Mouse (Mus musculus): ENCODE measurements at regions not wholly inside any gene's neighbourhood (a gene's known extent, or its start where the extent isn't known, plus 50 kb on each side); places are given as distances from the start of the nearest gene placed in this dataset.

DNA sequence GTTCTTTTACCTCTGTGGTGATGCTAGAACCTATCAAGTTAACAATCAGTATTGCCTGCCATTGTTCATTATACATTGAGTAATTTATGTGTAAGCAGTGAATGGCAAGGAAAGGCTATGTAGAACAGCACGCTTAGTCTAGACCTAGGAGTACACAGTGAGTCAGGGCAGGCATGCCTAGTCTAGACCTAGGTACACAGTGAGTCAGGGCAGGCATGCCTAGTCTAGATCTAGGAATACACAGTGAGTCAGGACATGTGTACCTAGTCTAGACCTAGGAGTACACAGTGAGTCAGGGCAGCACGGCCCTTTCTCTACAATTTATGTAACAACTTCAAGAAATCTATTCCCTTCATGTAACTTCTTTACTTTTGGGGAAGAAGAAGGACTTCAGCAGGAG is 347.2 kb downstream of the Tmem232 start:
- Histone ChIP-seq H3K4me2 (no peak overlapping the region), H3K27me3 (replicated peaks) (no peaks in the 10 kb centered on the region), H3K9me3 (replicated peaks) (no peaks in the 10 kb centered on the region), H3K27ac (replicated peaks) (no peak overlapping the region), H3K36me3 (no peaks in the 10 kb centered on the region), H3K4me1 (no peaks in the 10 kb centered on the region), H3K4me3 (replicated peaks) (no peak overlapping the region), H3K9ac (replicated peaks) (no peak overlapping the region)
- no peak for ATAC-seq (ENCODE audit: low FRiP score)
- WGBS: 79% methylated on average over 2 of the region's 2 CpGs

GRCm38 (mm10) chr17:65192432-65193059 is 348.0 kb downstream of the Tmem232 start:
- H3K4me3 ChIP-seq (replicated peaks): no peak overlapping the region
- no peaks in the 10 kb centered on the region for H3K4me1 ChIP-seq
- H3K27me3 ChIP-seq (replicated peaks): no peaks in the 10 kb centered on the region
- no peaks in the 10 kb centered on the region for H3K36me3 ChIP-seq
- ATAC-seq (ENCODE audit: low FRiP score): peak; percentile 57; the same call in 1 of the 2 replicates
- no peak overlapping the region for H3K27ac ChIP-seq (replicated peaks)
- no peak overlapping the region for H3K4me2 ChIP-seq
- H3K9ac ChIP-seq (replicated peaks): no peak overlapping the region
- WGBS: 60% methylated on average over 12 of the region's 12 CpGs
- no peaks in the 10 kb centered on the region for H3K9me3 ChIP-seq (replicated peaks)

DNA sequence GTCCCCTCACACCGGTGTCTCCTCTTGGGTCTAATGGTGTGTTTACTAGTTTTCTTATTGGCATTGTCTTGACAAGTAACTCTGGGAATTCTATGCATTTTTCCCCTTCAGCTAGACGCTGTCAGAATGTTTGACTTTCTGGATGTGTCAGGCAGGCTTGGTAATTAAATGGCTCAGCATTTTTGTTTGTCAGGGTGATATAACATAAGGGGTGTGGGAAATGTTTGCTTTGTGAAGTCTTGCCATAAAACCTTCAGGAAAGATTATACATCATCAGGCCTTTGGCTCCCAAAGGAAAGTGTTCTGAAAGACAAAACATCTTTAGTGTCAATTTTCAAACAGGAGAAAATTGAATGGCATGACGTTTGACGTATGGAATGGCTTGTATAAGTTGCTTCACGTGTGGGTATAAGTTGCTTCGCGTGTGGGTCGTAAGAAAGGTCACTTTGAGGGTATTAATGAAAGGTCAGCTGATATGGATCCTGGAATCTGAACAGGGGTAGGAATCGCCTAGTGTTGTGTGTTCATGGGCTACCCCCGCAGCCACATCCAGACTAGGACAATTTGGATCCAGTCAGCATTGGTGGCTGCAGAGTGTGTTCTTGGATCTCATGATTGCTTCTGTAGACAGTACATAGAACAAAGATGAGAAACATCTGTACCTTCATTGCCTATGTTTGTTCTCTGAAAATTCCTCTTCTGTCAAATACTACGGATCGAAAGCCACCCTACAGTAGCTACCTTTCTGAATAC is 349.6 kb downstream of the Tmem232 start:
- no peaks in the 10 kb centered on the region for H3K4me1 ChIP-seq
- no peak overlapping the region for H3K4me2 ChIP-seq
- no peak overlapping the region for H3K27ac ChIP-seq (replicated peaks)
- H3K9me3 ChIP-seq (replicated peaks): no peaks in the 10 kb centered on the region
- H3K27me3 ChIP-seq (replicated peaks): no peaks in the 10 kb centered on the region
- no peak overlapping the region for H3K9ac ChIP-seq (replicated peaks)
- WGBS: 77% methylated on average over 12 of the region's 12 CpGs
- no peak overlapping the region for H3K4me3 ChIP-seq (replicated peaks)
- no peaks in the 10 kb centered on the region for H3K36me3 ChIP-seq
- ATAC-seq (ENCODE audit: low FRiP score): no peak

GRCm38 (mm10) chr17:65181164-65181563 is 345.3 kb upstream of the 4930583I09Rik start:
- ATAC-seq (ENCODE audit: low FRiP score): no peak
- no peaks in the 10 kb centered on the region for H3K36me3 ChIP-seq
- 69% methylated on average over 4 of the region's 4 CpGs for WGBS

DNA sequence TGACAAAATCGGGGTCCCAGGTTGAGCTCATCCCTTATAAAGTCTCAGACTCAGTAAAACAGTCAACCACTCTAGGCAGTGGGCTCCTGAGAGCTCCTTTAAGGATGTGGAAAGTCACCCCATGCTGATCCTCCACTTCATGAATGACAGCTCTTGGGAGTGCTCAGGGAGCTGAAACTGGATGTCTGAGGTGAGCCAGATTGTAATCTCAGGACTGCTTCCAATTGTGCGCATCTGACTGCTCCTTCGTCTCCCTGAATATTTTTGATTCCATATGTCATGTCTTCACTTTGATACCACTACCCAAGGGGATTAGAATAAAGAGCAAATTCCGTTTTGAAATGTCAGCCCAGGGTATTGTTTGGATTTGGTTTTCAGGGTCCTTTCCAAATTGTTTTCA is 339.9 kb upstream of the 4930583I09Rik start:
- ATAC-seq (ENCODE audit: low FRiP score): no peak
- no peaks in the 10 kb centered on the region for H3K27me3 ChIP-seq (replicated peaks)
- WGBS: 76% methylated on average over 4 of the region's 4 CpGs
- no peak overlapping the region for H3K27ac ChIP-seq (replicated peaks)
- H3K4me2 ChIP-seq: no peak overlapping the region
- no peak overlapping the region for H3K4me3 ChIP-seq (replicated peaks)
- H3K9ac ChIP-seq (replicated peaks): no peak overlapping the region
- no peaks in the 10 kb centered on the region for H3K9me3 ChIP-seq (replicated peaks)
- peaks cover 10% of the 10 kb centered on the region; the same call in 1 of the 2 replicates for H3K4me1 ChIP-seq
- no peaks in the 10 kb centered on the region for H3K36me3 ChIP-seq

More at GRCm38 (mm10) chr17:65181164-65181563, 345.3 kb upstream of the 4930583I09Rik start:
- no peak overlapping the region for H3K4me3 ChIP-seq (replicated peaks)
- H3K4me1 ChIP-seq: peaks cover 10% of the 10 kb centered on the region; the same call in 1 of the 2 replicates
- no peak overlapping the region for H3K9ac ChIP-seq (replicated peaks)
- H3K9me3 ChIP-seq (replicated peaks): no peaks in the 10 kb centered on the region
- no peak overlapping the region for H3K27ac ChIP-seq (replicated peaks)
- no peak overlapping the region for H3K4me2 ChIP-seq
- H3K27me3 ChIP-seq (replicated peaks): no peaks in the 10 kb centered on the region

DNA sequence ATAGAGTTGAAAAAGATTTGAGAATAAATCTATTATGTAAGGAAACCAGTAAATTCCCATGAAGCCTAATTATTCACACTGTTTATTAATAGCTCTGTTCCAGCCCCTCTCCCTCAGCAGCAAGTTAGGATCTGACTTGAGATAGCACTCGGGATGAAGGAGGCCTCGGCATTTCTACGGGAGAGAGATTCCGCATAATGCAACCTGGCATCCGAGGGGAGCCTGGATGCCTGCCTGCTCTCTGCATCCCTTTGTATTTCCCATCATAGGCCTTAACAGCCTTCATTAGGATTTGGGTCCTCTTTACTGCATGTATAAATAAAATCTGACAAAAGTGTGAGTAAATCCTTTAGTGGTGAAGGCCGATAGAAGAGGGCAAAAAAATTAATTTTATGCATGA is 338.2 kb upstream of the 4930583I09Rik start:
- no peaks in the 10 kb centered on the region for H3K36me3 ChIP-seq
- H3K9ac ChIP-seq (replicated peaks): no peak overlapping the region
- H3K27me3 ChIP-seq (replicated peaks): no peaks in the 10 kb centered on the region
- no peak overlapping the region for H3K4me3 ChIP-seq (replicated peaks)
- H3K4me2 ChIP-seq: no peak overlapping the region
- no peak for ATAC-seq (ENCODE audit: low FRiP score)
- 76% methylated on average over 6 of the region's 6 CpGs for WGBS
- H3K9me3 ChIP-seq (replicated peaks): no peaks in the 10 kb centered on the region
- H3K27ac ChIP-seq (replicated peaks): no peak overlapping the region
- H3K4me1 ChIP-seq: peaks cover 1% of the 10 kb centered on the region; the same call in 1 of the 2 replicates

DNA sequence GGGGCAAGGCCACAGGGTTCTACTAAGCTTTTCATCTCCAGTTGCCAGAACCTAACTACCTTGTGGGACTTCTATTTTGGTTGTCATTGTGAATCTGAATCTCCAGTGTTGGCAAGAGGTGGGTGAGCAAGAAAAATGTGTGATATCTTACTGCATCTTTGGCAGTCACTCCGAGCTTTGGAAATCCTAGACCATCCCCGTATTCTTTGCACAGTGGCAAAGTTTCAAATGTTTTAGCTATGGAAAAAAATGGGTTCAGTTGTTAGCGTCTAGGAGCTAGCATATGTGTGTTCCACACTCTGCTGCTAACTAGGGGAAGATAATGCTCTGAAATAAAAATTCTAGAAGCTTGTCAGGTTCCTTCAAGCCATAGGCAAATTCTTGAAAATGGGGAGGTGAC is 337.4 kb upstream of the 4930583I09Rik start:
- Histone ChIP-seq H3K27me3 (replicated peaks) (no peaks in the 10 kb centered on the region), H3K4me3 (replicated peaks) (no peak overlapping the region), H3K4me2 (no peak overlapping the region), H3K4me1 (no peaks in the 10 kb centered on the region), H3K27ac (replicated peaks) (no peak overlapping the region), H3K9ac (replicated peaks) (no peak overlapping the region), H3K9me3 (replicated peaks) (no peaks in the 10 kb centered on the region), H3K36me3 (no peaks in the 10 kb centered on the region)
- ATAC-seq (ENCODE audit: low FRiP score): no peak
- WGBS: 93% methylated on average over 3 of the region's 3 CpGs

GRCm38 (mm10) chr17:65170691-65171090 is 334.8 kb upstream of the 4930583I09Rik start:
- Histone ChIP-seq H3K9me3 (replicated peaks) (no peaks in the 10 kb centered on the region), H3K4me1 (no peaks in the 10 kb centered on the region), H3K4me3 (replicated peaks) (no peak overlapping the region), H3K9ac (replicated peaks) (no peak overlapping the region), H3K27ac (replicated peaks) (peak overlapping the region; percentile 61), H3K36me3 (no peaks in the 10 kb centered on the region), H3K4me2 (no peak overlapping the region), H3K27me3 (replicated peaks) (no peaks in the 10 kb centered on the region)
- 55% methylated on average over 4 of the region's 4 CpGs for WGBS
- no peak; the same call in 1 of the 2 replicates for ATAC-seq (ENCODE audit: low FRiP score)

DNA sequence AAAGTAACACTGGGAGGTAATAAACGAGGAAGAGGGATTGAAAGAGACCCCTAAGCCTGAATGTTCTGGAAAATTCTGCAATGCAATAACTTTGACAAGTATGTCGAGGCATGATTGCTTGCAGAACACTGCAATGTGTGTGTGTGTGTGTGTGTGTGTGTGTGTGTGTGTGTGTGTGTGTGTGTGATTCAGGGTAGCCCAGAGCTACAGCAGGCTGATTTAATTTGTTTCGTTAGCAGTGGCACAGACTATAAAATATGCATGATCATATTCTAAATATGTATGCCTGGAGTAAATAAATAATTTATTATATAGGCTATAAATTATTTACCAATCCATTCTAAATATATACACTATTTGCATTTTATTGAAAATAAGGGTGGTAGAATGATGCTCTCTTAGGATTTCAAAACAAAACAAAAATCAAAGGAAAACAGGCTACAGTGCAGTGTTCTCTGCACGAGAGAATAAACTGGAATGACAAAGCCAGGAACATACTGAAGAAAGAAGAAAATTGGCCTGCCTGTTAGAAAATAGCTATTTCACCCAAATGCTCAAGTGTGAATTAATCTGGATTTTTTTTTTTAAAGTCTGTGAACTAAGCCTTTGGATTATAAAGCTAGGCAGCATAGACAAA is 334.2 kb upstream of the 4930583I09Rik start:
- Histone ChIP-seq H3K4me1 (no peaks in the 10 kb centered on the region), H3K9ac (replicated peaks) (no peak overlapping the region), H3K36me3 (no peaks in the 10 kb centered on the region), H3K27ac (replicated peaks) (no peak overlapping the region), H3K9me3 (replicated peaks) (no peaks in the 10 kb centered on the region), H3K27me3 (replicated peaks) (no peaks in the 10 kb centered on the region), H3K4me2 (no peak overlapping the region), H3K4me3 (replicated peaks) (no peak overlapping the region)
- no peak for ATAC-seq (ENCODE audit: low FRiP score)
- 56% methylated on average over 4 of the region's 4 CpGs for WGBS

DNA sequence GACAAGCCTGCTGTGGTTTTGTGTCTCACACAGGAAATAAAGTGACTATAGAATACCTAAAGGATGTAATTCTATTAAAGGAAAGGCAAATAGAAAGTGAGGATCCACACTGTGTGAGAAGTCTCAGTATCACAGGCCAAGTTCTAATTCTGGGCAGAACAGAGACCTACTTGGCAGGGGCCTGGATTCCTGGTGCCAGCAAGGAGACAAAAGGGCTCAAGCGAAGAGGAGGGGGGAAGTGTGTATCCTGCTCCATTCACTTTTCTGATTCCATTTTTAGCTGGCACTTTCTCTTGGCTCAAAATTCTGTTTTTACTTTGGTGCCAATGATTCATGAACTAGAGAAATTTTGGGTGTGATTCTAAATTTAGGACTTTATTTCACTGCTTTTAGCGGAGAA is 310.5 kb upstream of the 4930583I09Rik start:
- H3K9me3 ChIP-seq (replicated peaks): 0 out of 2 replicates have a peak, but pooled peaks cover 9% of the 10 kb centered on the region
- no peak for ATAC-seq (ENCODE audit: low FRiP score)
- WGBS: 65% methylated on average over 2 of the region's 2 CpGs
- H3K27ac ChIP-seq (replicated peaks): no peak overlapping the region
- no peaks in the 10 kb centered on the region for H3K27me3 ChIP-seq (replicated peaks)
- no peak overlapping the region for H3K4me3 ChIP-seq (replicated peaks)
- H3K36me3 ChIP-seq: no peaks in the 10 kb centered on the region
- no peak overlapping the region for H3K9ac ChIP-seq (replicated peaks)
- no peak overlapping the region; the same call in 1 of the 2 replicates for H3K4me2 ChIP-seq
- no peaks in the 10 kb centered on the region for H3K4me1 ChIP-seq

- 78% methylated on average over 5 of the region's 5 CpGs for WGBS
- no peaks in the 10 kb centered on the region for H3K36me3 ChIP-seq
- H3K4me3 ChIP-seq (replicated peaks): no peak overlapping the region
- H3K27ac ChIP-seq (replicated peaks): no peak overlapping the region
- H3K4me2 ChIP-seq: no peak overlapping the region
- no peak for ATAC-seq (ENCODE audit: low FRiP score)
- H3K9me3 ChIP-seq (replicated peaks): no peaks in the 10 kb centered on the region
- no peaks in the 10 kb centered on the region for H3K27me3 ChIP-seq (replicated peaks)
- no peaks in the 10 kb centered on the region for H3K4me1 ChIP-seq
- H3K9ac ChIP-seq (replicated peaks): no peak overlapping the region
Measured at GRCm38 (mm10) chr17:65114651-65115050, 278.8 kb upstream of the 4930583I09Rik start.

DNA sequence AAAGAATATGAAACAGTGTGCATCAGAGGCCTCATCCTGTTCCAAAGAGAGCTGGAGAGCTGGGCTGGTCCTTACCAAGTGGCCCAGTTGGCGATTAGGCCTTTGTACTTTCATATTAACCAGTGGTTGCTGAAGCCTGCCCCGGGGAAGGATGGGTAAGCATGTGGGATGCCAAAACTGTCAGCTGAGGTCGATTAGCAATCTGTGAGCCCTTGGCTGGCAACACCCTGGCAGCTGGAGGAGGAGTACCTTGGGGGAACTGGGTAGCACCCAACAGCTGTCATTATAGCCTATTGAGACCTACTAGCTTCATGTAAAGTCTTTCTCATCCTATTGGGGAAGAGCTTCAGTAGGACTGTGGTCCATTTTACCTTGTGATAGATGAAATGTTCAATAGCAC is 277.2 kb upstream of the 4930583I09Rik start:
- Histone ChIP-seq H3K4me2 (no peak overlapping the region), H3K4me1 (no peaks in the 10 kb centered on the region), H3K9ac (replicated peaks) (no peak overlapping the region), H3K4me3 (replicated peaks) (no peak overlapping the region), H3K27ac (replicated peaks) (no peak overlapping the region), H3K9me3 (replicated peaks) (no peaks in the 10 kb centered on the region), H3K36me3 (no peaks in the 10 kb centered on the region), H3K27me3 (replicated peaks) (no peaks in the 10 kb centered on the region)
- 70% methylated on average over 3 of the region's 3 CpGs for WGBS
- no peak for ATAC-seq (ENCODE audit: low FRiP score)
